Mouse (Mus musculus) cerebellum, postnatal 25 days (tissue): ENCODE results near the gene Ifit1bl2.
"Not testable (repeated sequence)": the region's sequence is repeated elsewhere in the genome, so short reads cannot be mapped to it uniquely, and the experiment has no call there.

Experiments
- DNase-seq, 2 experiments: peaks; one replicate each; pipeline ENCODE4 v3.0.0; 2021; ENCODE audit warnings: mixed read lengths in 2 of 2

Gene Ifit1bl2

GRCm38 (mm10) chr19:34640623-34641022 is at the start of gene Ifit1bl2, which contains the start of gene Ifit1:
TSS of gene Ifit1bl2 (minus strand) at chr19:34640743.
TSS of gene Ifit1 (plus strand) at chr19:34640871.
- no peak for DNase-seq

GRCm38 (mm10) chr19:34685530-34685929 is 45.0 kb upstream of the Ifit1bl2 start:
- DNase-seq, result no peak

- peak; percentile 41 to 70 for DNase-seq
Measured at GRCm38 (mm10) chr19:34684857-34685256, 44.3 kb upstream of the Ifit1bl2 start.

GRCm38 (mm10) chr19:34678428-34678827 is 37.9 kb upstream of the Ifit1bl2 start:
- no peak for DNase-seq

GRCm38 (mm10) chr19:34673476-34673875 is 32.9 kb upstream of the Ifit1bl2 start:
- DNase-seq, result peak; percentile 34 to 58

- DNase-seq, result peak; percentile 70 to 81
Measured at GRCm38 (mm10) chr19:34666127-34666526, 25.6 kb upstream of the Ifit1bl2 start.

GRCm38 (mm10) chr19:34662740-34663139 is 22.2 kb upstream of the Ifit1bl2 start:
- no peak for DNase-seq

- DNase-seq, result peak; percentile 60 to 72
Measured at GRCm38 (mm10) chr19:34662067-34662507, 21.5 kb upstream of the Ifit1bl2 start.

- DNase-seq, result no peak
Measured at GRCm38 (mm10) chr19:34656511-34657298, 16.2 kb upstream of the Ifit1bl2 start.

- no peak for DNase-seq
Measured at GRCm38 (mm10) chr19:34655227-34655805, 14.8 kb upstream of the Ifit1bl2 start.

GRCm38 (mm10) chr19:34650997-34651396 is 10.5 kb upstream of the Ifit1bl2 start:
- no peak for DNase-seq

- no peak for DNase-seq
Measured at GRCm38 (mm10) chr19:34650276-34650675, 9.7 kb upstream of the Ifit1bl2 start.

GRCm38 (mm10) chr19:34647630-34648029 is 7.1 kb upstream of the Ifit1bl2 start:
- not testable (repeated sequence) for DNase-seq

- no peak for DNase-seq
Measured at GRCm38 (mm10) chr19:34642616-34643015, 2.1 kb upstream of the Ifit1bl2 start.

- DNase-seq, result peak; percentile 16 to 33
Measured at GRCm38 (mm10) chr19:34636933-34637557, 3.5 kb downstream of the Ifit1bl2 start.

GRCm38 (mm10) chr19:34633484-34633883 is 7.1 kb downstream of the Ifit1bl2 start:
- DNase-seq, result no peak

- no peak for DNase-seq
Measured at GRCm38 (mm10) chr19:34631487-34631886, 9.1 kb downstream of the Ifit1bl2 start.

- DNase-seq, result no peak
Measured at GRCm38 (mm10) chr19:34627496-34627895, 13.0 kb downstream of the Ifit1bl2 start.

GRCm38 (mm10) chr19:34624663-34625062 is 15.9 kb downstream of the Ifit1bl2 start:
- no peak for DNase-seq

- no peak for DNase-seq
Measured at GRCm38 (mm10) chr19:34623781-34624180, 16.8 kb downstream of the Ifit1bl2 start.

GRCm38 (mm10) chr19:34620871-34621270 is 19.7 kb downstream of the Ifit1bl2 start:
- no peak for DNase-seq

- not testable (repeated sequence) for DNase-seq
Measured at GRCm38 (mm10) chr19:34612243-34613001, 28.1 kb downstream of the Ifit1bl2 start.

GRCm38 (mm10) chr19:34610118-34610517 is 30.4 kb downstream of the Ifit1bl2 start:
- not testable (repeated sequence) for DNase-seq
